Mouse (Mus musculus) G1E (cell line): ENCODE measurements around the gene Arhgap24.

Experiments
- CTCF ChIP-seq: IDR thresholded peaks from 2 replicates; pipeline ENCODE4 v1.5.1; 2012; ENCODE audit warnings: low read depth, low read length, inconsistent platforms, mixed read lengths
- GATA1 ChIP-seq: IDR thresholded peaks from 2 replicates; pipeline ENCODE4 v1.6.1; 2012; ENCODE audit warnings: borderline replicate concordance, low read length, inconsistent platforms, mixed read lengths
- GATA2 ChIP-seq: IDR thresholded peaks from 2 replicates; pipeline ENCODE4 v1.6.1; 2012; ENCODE audit warnings: low read depth, low read length, inconsistent platforms, borderline replicate concordance

DNA sequence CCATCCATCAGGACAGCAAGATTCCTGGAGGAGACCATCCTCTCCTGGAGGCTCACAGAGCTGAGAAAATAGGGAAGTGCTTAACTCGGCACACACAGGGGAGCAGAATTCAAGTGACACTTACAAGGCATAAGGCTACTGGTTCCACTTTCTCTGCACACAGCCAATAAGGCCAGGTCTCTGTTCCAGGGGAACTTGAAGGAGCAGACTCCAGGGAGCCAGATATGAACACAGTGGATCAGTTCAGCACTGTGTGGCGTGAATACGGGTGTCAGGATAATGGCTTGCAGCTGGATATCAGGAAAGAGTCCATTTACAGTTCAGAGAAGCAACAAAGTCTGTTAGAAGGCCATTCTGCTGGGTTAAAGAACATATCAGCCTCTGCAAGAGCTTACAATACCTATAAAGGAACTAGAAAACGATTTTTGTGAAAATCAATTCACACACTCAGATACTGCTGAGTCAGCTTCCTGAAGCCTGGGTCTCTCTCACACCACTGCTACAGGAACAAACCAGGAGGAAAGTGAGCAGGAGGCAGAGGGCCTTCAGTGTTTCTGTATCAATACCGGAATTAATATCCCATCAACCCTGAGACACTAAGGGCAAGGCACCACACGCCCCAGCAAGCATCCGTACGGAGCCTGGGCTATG is 466.0 kb downstream of the Arhgap24 start:
- TF ChIP-seq CTCF, result no peak
- no peak for TF ChIP-seq GATA1
- TF ChIP-seq GATA2, result no peak
